Mouse (Mus musculus) CH12.LX (cell line): ENCODE measurements at regions not wholly inside any gene's neighbourhood (a gene's known extent, or its start where the extent isn't known, plus 50 kb on each side); places are given as distances from the start of the nearest gene placed in this dataset.

Experiments used
- BHLHE40 ChIP-seq: IDR thresholded peaks from 2 replicates; pipeline ENCODE4 v1.6.1; 2011; ENCODE audit warnings: mild to moderate bottlenecking, low read depth, low read length, improper control_type of control experiment
- CHD1 ChIP-seq: IDR thresholded peaks from 2 replicates; pipeline ENCODE4 v1.6.1; 2012; ENCODE audit warnings: low read depth, low read length, improper control_type of control experiment, inconsistent platforms
- CTCF ChIP-seq, 2 experiments: IDR thresholded peaks in 1 of 2; conservative IDR thresholded peaks in 1 of 2; 2 replicates each; pipeline ENCODE4 v1.5.1; 2011 to 2012; ENCODE audit warnings: low read depth in 2 of 2, low read length in 2 of 2, improper control_type of control experiment in 1 of 2, inconsistent platforms in 1 of 2, mild to moderate bottlenecking in 1 of 2, moderate library complexity in 1 of 2
- EP300 ChIP-seq: IDR thresholded peaks from 2 replicates; pipeline ENCODE4 v1.6.1; 2011; ENCODE audit warnings: low read length, improper control_type of control experiment
- ETS1 ChIP-seq: conservative IDR thresholded peaks from 2 replicates; pipeline ENCODE4 v1.6.1; 2012; ENCODE audit warnings: low read depth, mild to moderate bottlenecking, inconsistent platforms, low read length, improper control_type of control experiment, moderate library complexity
- MAFK ChIP-seq: IDR thresholded peaks from 2 replicates; pipeline ENCODE4 v1.6.1; 2011; ENCODE audit warnings: low read length, improper control_type of control experiment; ENCODE audit not compliant: insufficient replicate concordance
- MAZ ChIP-seq: IDR thresholded peaks from 2 replicates; pipeline ENCODE4 v1.6.1; 2012; ENCODE audit warnings: low read depth, mild to moderate bottlenecking, inconsistent platforms, low read length, improper control_type of control experiment, moderate library complexity
- NELFE ChIP-seq: IDR thresholded peaks from 2 replicates; pipeline ENCODE4 v1.6.1; 2011; ENCODE audit warnings: low read depth, low read length, improper control_type of control experiment
- POLR2A ChIP-seq: IDR thresholded peaks from 2 replicates; pipeline ENCODE4 v1.6.1; 2011; ENCODE audit warnings: low read depth, mild to moderate bottlenecking, improper control_type of control experiment, low read length
- SIN3A ChIP-seq: IDR thresholded peaks from 2 replicates; pipeline ENCODE4 v1.6.1; 2012; ENCODE audit warnings: low read length, improper control_type of control experiment, inconsistent platforms
- TBP ChIP-seq: conservative IDR thresholded peaks from 2 replicates; pipeline ENCODE4 v1.6.1; 2011; ENCODE audit warnings: low read depth, low read length, improper control_type of control experiment
- TCF12 ChIP-seq: IDR thresholded peaks from 2 replicates; pipeline ENCODE4 v1.6.1; 2014; ENCODE audit warnings: low read depth, mild to moderate bottlenecking, inconsistent platforms, low read length, improper control_type of control experiment
- UBTF ChIP-seq: IDR thresholded peaks from 2 replicates; pipeline ENCODE4 v1.6.1; 2012; ENCODE audit warnings: low read depth, mild to moderate bottlenecking, inconsistent platforms, low read length, improper control_type of control experiment, moderate library complexity
- USF2 ChIP-seq: conservative IDR thresholded peaks from 2 replicates; pipeline ENCODE4 v1.6.1; 2011; ENCODE audit warnings: low read depth, low read length, improper control_type of control experiment

GRCm38 (mm10) chr13:16668652-16669051 lies 657.0 kb downstream of the Inhba start:
- no peak for TF ChIP-seq SIN3A
- TF ChIP-seq MAZ: no peak
- no peak for TF ChIP-seq MAFK
- no peak for TF ChIP-seq TCF12
- TF ChIP-seq EP300: no peak
- TF ChIP-seq ETS1: no peak
- TF ChIP-seq UBTF: no peak
- TF ChIP-seq CHD1: no peak
- no peak for TF ChIP-seq CTCF (conservative IDR thresholded peaks at IDR 0.05 in 1 of 2, IDR thresholded peaks at IDR 0.05 in 1 of 2; ENCODE audit: low read depth in 2 of 2, low read length in 2 of 2)
- TF ChIP-seq POLR2A: no peak
- no peak for TF ChIP-seq USF2
- no peak for TF ChIP-seq NELFE
- no peak for TF ChIP-seq BHLHE40
- TF ChIP-seq TBP: no peak
